Mouse (Mus musculus): ENCODE measurements around the gene Sipa1l1. TPM values are rescaled to one million over a fixed set of nuclear protein-coding genes. Genes with fewer than 3 reads are reported as not detected.

Gene Sipa1l1
- polyA plus RNA-seq, 1 experiment = 0.13 TPM

GRCm38 (mm10) chr12:82264083-82264851, 95.1 kb downstream of the Sipa1l1 start:
- no peaks in the 10 kb centered on the region for H3K9me3 ChIP-seq (ENCODE audit: control insufficient read depth, low read length)

DNA sequence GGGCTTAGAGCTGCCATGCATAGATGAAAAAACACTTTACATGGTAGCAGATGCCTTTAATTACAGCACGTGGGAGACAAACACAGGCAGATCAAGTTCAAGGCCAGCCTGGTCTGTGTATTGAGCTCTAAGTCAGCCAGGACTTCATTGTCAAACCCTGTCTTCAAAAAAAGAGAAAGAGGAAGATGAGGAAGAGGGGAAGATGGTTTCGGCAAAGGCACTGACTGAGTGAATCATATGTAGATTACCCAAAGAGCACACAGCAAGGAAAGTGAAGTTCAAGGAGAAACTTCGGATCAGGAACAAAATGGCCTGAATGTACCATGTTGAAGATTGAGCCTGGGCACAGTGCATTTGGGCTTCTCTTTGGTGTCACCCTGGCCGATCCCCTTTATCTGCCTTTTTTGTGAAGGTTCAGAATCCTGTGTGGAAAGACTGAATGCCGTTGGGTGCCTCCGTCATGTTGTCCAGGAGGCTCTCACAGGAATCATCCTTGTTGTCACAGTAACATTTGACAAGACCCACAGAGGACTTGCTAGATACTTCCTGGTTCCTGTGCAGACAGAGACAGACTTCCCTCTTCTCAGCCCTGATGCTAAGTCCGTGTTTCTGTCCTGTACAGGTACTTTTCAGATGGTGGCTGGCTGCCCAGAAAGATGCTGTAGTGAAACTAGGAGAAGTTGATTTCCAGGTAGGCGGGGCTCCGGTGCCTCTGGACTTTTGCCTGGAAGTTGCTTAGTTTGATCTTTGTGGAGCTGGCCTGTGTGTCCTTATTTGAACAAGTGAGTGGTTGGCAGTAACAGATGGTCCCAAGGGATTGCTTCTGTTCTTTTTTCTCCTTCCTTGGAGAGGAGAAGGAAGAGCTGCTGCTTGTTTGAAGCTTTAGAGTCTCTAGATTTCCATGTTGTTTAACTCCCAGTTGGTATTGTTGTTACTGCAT, 96.5 kb downstream of the Sipa1l1 start:
- H3K4me1 ChIP-seq (ENCODE audit: control insufficient read depth) = no peaks in the 10 kb centered on the region; the same call in 1 of the 2 replicates
- H3K9me3 ChIP-seq (ENCODE audit: control insufficient read depth, low read length) = no peaks in the 10 kb centered on the region
- no peaks in the 10 kb centered on the region for H3K36me3 ChIP-seq (ENCODE audit: control insufficient read depth)
- no peaks in the 10 kb centered on the region for H3K27me3 ChIP-seq (ENCODE audit: control insufficient read depth)
- no peak overlapping the region for H3K4me3 ChIP-seq (replicated peaks)
- TF ChIP-seq GATA1 (IDR thresholded peaks at IDR 0.05; ENCODE audit: low read length) = no peak
- TF ChIP-seq TAL1 (IDR thresholded peaks at IDR 0.05; ENCODE audit: low read length) = no peak

More at GRCm38 (mm10) chr12:82264083-82264851, 95.1 kb downstream of the Sipa1l1 start:
- Histone ChIP-seq H3K36me3 (ENCODE audit: control insufficient read depth) (no peaks in the 10 kb centered on the region), H3K4me3 (replicated peaks) (no peak overlapping the region), H3K27me3 (ENCODE audit: control insufficient read depth) (no peaks in the 10 kb centered on the region), H3K4me1 (ENCODE audit: control insufficient read depth) (no peaks in the 10 kb centered on the region; the same call in 1 of the 2 replicates)
- no peak for TF ChIP-seq TAL1 (IDR thresholded peaks at IDR 0.05; ENCODE audit: low read length)
- TF ChIP-seq GATA1 (IDR thresholded peaks at IDR 0.05; ENCODE audit: low read length) = no peak

GRCm38 (mm10) chr12:82271447-82271846, 102.3 kb downstream of the Sipa1l1 start:
- Histone ChIP-seq H3K4me3 (replicated peaks) (no peak overlapping the region), H3K36me3 (ENCODE audit: control insufficient read depth) (no peaks in the 10 kb centered on the region), H3K4me1 (ENCODE audit: control insufficient read depth) (no peaks in the 10 kb centered on the region), H3K27me3 (ENCODE audit: control insufficient read depth) (no peaks in the 10 kb centered on the region), H3K9me3 (ENCODE audit: control insufficient read depth, low read length) (no peaks in the 10 kb centered on the region)
- TF ChIP-seq TAL1 (IDR thresholded peaks at IDR 0.05; ENCODE audit: low read length) (no peak), GATA1 (IDR thresholded peaks at IDR 0.05; ENCODE audit: low read length) (no peak)

GRCm38 (mm10) chr12:82273503-82273902, 104.4 kb downstream of the Sipa1l1 start:
- no peaks in the 10 kb centered on the region for H3K4me1 ChIP-seq (ENCODE audit: control insufficient read depth)
- H3K9me3 ChIP-seq (ENCODE audit: control insufficient read depth, low read length) = no peaks in the 10 kb centered on the region
- H3K36me3 ChIP-seq (ENCODE audit: control insufficient read depth) = no peaks in the 10 kb centered on the region
- no peaks in the 10 kb centered on the region for H3K27me3 ChIP-seq (ENCODE audit: control insufficient read depth)
- TF ChIP-seq TAL1 (IDR thresholded peaks at IDR 0.05; ENCODE audit: low read length) (no peak), GATA1 (IDR thresholded peaks at IDR 0.05; ENCODE audit: low read length) (no peak)
- no peak overlapping the region for H3K4me3 ChIP-seq (replicated peaks)

- no peaks in the 10 kb centered on the region for H3K9me3 ChIP-seq (ENCODE audit: control insufficient read depth, low read length)
- no peaks in the 10 kb centered on the region for H3K4me1 ChIP-seq (ENCODE audit: control insufficient read depth)
- no peaks in the 10 kb centered on the region for H3K27me3 ChIP-seq (ENCODE audit: control insufficient read depth)
- no peak overlapping the region for H3K4me3 ChIP-seq (replicated peaks)
- TF ChIP-seq TAL1 (IDR thresholded peaks at IDR 0.05; ENCODE audit: low read length) (no peak), GATA1 (IDR thresholded peaks at IDR 0.05; ENCODE audit: low read length) (no peak)
- no peaks in the 10 kb centered on the region for H3K36me3 ChIP-seq (ENCODE audit: control insufficient read depth)
Measured at GRCm38 (mm10) chr12:82274576-82274975, 105.5 kb downstream of the Sipa1l1 start.

- Histone ChIP-seq H3K27me3 (ENCODE audit: control insufficient read depth) (no peaks in the 10 kb centered on the region), H3K4me1 (ENCODE audit: control insufficient read depth) (no peaks in the 10 kb centered on the region), H3K9me3 (ENCODE audit: control insufficient read depth, low read length) (no peaks in the 10 kb centered on the region), H3K4me3 (replicated peaks) (no peak overlapping the region), H3K36me3 (ENCODE audit: control insufficient read depth) (no peaks in the 10 kb centered on the region)
- TF ChIP-seq TAL1 (IDR thresholded peaks at IDR 0.05; ENCODE audit: low read length) (no peak), GATA1 (IDR thresholded peaks at IDR 0.05; ENCODE audit: low read length) (no peak)
Measured at GRCm38 (mm10) chr12:82275767-82276166, 106.6 kb downstream of the Sipa1l1 start.

- no peaks in the 10 kb centered on the region for H3K27me3 ChIP-seq (ENCODE audit: control insufficient read depth)
- H3K9me3 ChIP-seq (ENCODE audit: control insufficient read depth, low read length) = no peaks in the 10 kb centered on the region
- no peak for TF ChIP-seq TAL1 (IDR thresholded peaks at IDR 0.05; ENCODE audit: low read length)
- no peak for TF ChIP-seq GATA1 (IDR thresholded peaks at IDR 0.05; ENCODE audit: low read length)
- H3K4me3 ChIP-seq (replicated peaks) = no peak overlapping the region
- no peaks in the 10 kb centered on the region for H3K36me3 ChIP-seq (ENCODE audit: control insufficient read depth)
- no peaks in the 10 kb centered on the region for H3K4me1 ChIP-seq (ENCODE audit: control insufficient read depth)
Measured at GRCm38 (mm10) chr12:82276591-82276990, 107.5 kb downstream of the Sipa1l1 start.

GRCm38 (mm10) chr12:82284617-82285016, 115.5 kb downstream of the Sipa1l1 start:
- TF ChIP-seq GATA1 (IDR thresholded peaks at IDR 0.05; ENCODE audit: low read length) = no peak
- TF ChIP-seq TAL1 (IDR thresholded peaks at IDR 0.05; ENCODE audit: low read length) = no peak
- no peaks in the 10 kb centered on the region for H3K36me3 ChIP-seq (ENCODE audit: control insufficient read depth)
- H3K27me3 ChIP-seq (ENCODE audit: control insufficient read depth) = no peaks in the 10 kb centered on the region

DNA sequence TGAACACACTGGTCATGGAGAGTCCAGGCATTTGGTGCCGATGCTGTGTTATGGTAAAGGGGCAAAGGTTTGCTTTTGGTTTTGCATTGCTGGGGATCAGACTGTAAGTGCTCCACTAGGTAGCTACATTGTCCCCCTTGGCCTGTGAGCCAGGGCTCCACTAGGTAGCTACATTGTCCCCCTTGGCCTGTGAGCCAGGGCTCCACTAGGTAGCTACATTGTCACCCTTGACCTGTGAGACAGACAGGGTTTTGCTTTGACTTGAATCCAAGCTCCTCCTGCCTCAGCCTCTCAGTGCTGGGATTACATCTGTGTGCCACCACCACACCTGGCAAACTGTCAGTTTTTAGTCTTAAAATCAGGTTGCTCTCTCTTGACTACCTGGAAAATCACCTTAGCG, 115.9 kb downstream of the Sipa1l1 start:
- Histone ChIP-seq H3K36me3 (ENCODE audit: control insufficient read depth) (no peaks in the 10 kb centered on the region), H3K9me3 (ENCODE audit: control insufficient read depth, low read length) (no peaks in the 10 kb centered on the region), H3K4me1 (ENCODE audit: control insufficient read depth) (no peaks in the 10 kb centered on the region), H3K27me3 (ENCODE audit: control insufficient read depth) (no peaks in the 10 kb centered on the region), H3K4me3 (replicated peaks) (no peak overlapping the region)
- no peak for TF ChIP-seq TAL1 (IDR thresholded peaks at IDR 0.05; ENCODE audit: low read length)

More at GRCm38 (mm10) chr12:82284617-82285016, 115.5 kb downstream of the Sipa1l1 start:
- H3K9me3 ChIP-seq (ENCODE audit: control insufficient read depth, low read length) = no peaks in the 10 kb centered on the region
- no peaks in the 10 kb centered on the region for H3K4me1 ChIP-seq (ENCODE audit: control insufficient read depth)
- H3K4me3 ChIP-seq (replicated peaks) = no peak overlapping the region

Data from erythroblast, embryonic 14.5 days (primary cell).